Mouse (Mus musculus): ENCODE data around the gene Lyl1. TPM values are rescaled to one million over a fixed set of nuclear protein-coding genes. Genes with fewer than 3 reads are reported as not detected.

Lyl1 gene
- polyA plus RNA-seq (2015; fragmentation: Nextera tagmentation; extraction: Ambion mirVana): 2.8 and 3.6 TPM in 2 replicates

DNA sequence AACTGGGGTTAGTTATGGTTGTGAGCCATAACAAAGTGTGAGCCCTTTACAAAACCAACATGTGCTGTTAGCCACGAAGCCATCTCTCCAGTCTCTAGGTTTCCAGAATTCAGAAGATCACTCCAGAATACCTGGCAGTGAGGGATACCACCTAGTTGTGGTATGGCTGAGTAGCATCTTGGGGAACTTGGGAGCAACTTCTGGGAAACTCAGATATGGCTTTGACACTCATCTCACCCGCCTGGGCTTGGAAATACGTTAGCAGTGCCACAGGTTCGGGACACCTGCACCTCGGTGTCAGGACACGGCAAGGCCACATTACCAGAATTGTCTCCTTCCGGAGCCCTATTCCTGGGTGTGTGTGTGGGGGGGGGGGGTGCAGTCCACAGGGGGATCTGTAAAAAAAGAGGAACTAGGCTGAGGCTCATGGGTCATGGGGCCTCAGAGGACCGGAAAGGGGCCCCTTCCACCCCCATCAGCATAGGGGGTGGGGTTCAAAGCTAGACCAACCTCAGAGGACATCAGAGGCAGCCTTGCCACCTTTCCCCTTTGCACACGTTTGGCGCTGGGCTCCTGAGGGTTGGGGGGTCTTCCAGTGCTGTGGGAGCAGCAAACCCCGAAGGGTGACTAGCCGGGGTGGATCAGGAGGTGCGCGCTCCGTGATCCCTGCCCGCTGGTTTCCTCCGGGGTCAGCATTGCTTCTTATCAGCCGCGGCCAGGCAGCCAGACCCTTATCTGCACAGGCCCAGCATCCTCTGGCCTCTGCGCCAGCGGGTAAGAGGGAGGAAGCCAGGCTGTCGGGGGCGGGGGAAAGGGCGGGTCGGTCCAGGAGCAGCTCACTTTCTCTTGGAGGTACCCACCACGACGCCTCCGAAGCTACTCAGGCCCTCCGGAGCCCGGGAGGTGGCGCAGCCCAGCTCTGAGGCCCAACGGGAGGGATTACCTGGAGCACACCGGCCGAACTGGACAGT lies at the start of gene Lyl1:
Gene Lyl1, plus strand, starts transcription at position 517 of the 971 bp plus-strand sequence.
- H3K27me3 ChIP-seq: peaks cover 60% of the 10 kb centered on the region
- peak within 1 kb of the TSS; percentile 53 for H3K27ac ChIP-seq (replicated peaks)
- 12% methylated on average over 34 of the region's 34 CpGs for WGBS
- peak within 1 kb of the TSS; percentile 14 for H3K4me3 ChIP-seq
- H3K4me2 ChIP-seq: peak within 1 kb of the TSS; percentile 53
- H3K36me3 ChIP-seq: peaks cover 38% of the 10 kb centered on the region
- peaks cover 28% of the 10 kb centered on the region for H3K4me1 ChIP-seq (replicated peaks)
- ATAC-seq (ENCODE audit: low read depth): no peak
- peak within 1 kb of the TSS; percentile 38 for H3K9ac ChIP-seq
- H3K9me3 ChIP-seq: no peaks in the 10 kb centered on the region

DNA sequence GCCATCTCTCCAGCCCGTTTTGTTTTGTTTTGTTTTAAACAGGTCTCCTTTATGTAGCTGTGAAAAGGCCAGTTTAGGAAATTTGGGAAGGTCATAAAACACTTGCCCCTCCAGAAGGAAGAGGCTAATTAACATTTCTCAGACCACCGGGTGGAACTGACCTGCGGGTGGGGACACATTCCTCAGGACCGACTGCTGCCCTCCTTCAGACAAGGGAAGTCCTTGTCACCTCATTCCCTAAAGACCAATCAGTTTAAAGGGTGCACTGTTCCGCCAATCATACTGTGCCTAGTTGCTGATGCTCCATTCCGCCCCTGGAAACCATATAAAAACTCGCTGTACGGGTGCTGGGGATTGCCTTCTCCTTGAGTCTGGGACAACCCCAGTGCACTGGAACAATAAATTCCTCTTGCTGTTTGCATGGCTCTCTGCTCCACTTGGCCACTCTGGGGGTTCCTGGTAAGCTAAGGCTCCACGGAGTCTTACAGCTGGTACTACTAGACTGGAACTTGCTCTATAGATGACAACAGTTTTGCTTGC lies 48.1 kb upstream of the Lyl1 start:
- peak overlapping the region; percentile 40; the same call in 1 of the 2 replicates for H3K27ac ChIP-seq (replicated peaks)
- H3K36me3 ChIP-seq: no peaks in the 10 kb centered on the region
- H3K9me3 ChIP-seq: no peaks in the 10 kb centered on the region
- no peak overlapping the region for H3K4me3 ChIP-seq
- H3K4me2 ChIP-seq: 0 out of 2 replicates have a peak overlapping the region, but pooled peaks have one; percentile 9
- WGBS: 36% methylated on average over 9 of the region's 9 CpGs
- H3K9ac ChIP-seq: no peak overlapping the region
- no peaks in the 10 kb centered on the region for H3K27me3 ChIP-seq
- H3K4me1 ChIP-seq (replicated peaks): peaks cover 57% of the 10 kb centered on the region
- no peak for ATAC-seq (ENCODE audit: low read depth)

DNA sequence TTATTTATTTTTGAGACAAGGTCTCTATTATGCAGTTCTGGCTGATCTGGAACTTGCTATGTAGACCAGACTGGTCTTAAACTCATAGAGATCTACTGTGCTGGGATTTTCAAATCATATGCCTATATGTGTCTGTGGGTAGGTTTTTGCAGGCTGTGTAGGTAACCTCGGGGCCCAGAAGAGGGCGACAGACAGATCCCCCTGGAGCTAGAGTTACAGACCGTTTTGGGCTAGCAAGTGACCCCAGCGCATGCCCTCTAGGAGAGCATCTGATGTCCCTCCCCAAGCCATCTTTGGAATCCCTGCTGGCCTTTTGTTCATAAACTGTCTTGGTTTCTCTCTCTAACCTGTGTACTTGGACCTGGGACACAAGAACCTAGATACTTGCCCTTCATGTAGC lies 46.7 kb upstream of the Lyl1 start:
- H3K27me3 ChIP-seq: no peaks in the 10 kb centered on the region
- no peak overlapping the region for H3K9ac ChIP-seq
- peaks cover 67% of the 10 kb centered on the region for H3K4me1 ChIP-seq (replicated peaks)
- H3K4me2 ChIP-seq: no peak overlapping the region
- H3K9me3 ChIP-seq: no peaks in the 10 kb centered on the region
- peak overlapping the region; percentile 87 for H3K27ac ChIP-seq (replicated peaks)
- no peaks in the 10 kb centered on the region for H3K36me3 ChIP-seq
- 49% methylated on average over 4 of the region's 4 CpGs for WGBS
- no peak for ATAC-seq (ENCODE audit: low read depth)
- no peak overlapping the region for H3K4me3 ChIP-seq

DNA sequence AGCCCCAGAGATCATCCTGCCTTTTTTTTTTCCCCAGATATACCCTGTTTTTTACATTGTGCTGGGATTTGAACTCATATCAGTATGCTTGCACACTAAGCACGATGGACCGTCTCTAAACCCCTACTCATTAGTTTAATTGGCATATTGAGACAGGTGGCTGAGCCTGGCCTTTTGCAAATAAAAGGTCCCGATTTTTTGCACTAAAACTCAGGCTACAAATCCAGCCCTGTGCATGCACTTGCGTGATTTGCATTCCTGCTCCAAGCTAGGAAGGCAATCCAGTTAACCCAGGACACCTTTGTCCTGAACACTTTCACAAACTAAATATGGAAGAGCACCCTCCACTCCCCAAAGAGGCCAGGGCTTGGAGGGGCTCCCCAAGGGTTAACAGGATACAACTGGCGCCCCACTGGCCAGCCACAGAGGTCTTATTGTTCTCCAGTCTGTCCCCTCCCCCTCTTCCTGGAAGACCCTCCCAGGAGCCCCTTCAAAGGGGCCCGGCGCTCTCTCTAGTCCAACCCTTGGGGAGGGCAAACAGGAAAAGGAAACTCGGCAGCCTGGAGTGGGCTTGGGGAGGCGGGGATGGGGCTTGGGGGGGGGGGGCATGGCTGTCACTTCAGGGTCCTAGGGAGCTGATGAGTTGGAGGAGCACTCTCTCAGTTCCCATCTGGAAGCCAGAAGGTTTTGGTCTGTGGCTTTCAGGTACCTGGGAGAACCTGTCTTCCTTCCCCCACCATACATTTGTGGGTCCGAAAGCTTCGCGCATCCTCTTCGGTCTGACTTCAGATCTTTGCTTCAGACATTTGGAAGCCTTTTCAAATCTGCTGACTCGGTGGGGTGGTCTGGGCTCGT lies 45.7 kb upstream of the Lyl1 start:
- Histone ChIP-seq H3K9me3 (no peaks in the 10 kb centered on the region), H3K9ac (peak overlapping the region; percentile 67), H3K27ac (replicated peaks) (peak overlapping the region; percentile 87), H3K27me3 (no peaks in the 10 kb centered on the region), H3K4me2 (peak overlapping the region; percentile 56), H3K36me3 (no peaks in the 10 kb centered on the region), H3K4me3 (peak overlapping the region; percentile 34), H3K4me1 (replicated peaks) (peaks cover 71% of the 10 kb centered on the region)
- ATAC-seq (ENCODE audit: low read depth): peak; percentile 82
- WGBS: 1% methylated on average over 15 of the region's 15 CpGs

DNA sequence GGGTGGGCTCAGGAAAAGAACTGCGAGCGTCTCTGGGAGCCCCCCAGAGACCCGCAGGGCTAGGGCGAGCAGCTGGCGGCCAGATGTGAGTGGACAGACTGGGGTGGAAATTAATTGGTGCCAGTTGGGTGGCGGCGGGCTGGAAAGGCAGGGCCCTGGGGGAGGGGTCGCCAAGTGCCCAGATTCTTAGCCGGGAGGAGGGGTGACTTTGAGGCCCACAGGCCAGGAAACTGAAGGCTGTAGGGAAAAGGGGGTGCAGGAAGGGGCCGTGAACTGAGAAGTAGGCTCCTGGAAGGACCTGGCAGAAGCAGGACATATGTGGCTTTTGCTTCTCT lies 45.1 kb upstream of the Lyl1 start:
- peaks cover 71% of the 10 kb centered on the region for H3K4me1 ChIP-seq (replicated peaks)
- peak overlapping the region; percentile 67 for H3K9ac ChIP-seq
- H3K27me3 ChIP-seq: no peaks in the 10 kb centered on the region
- peak; percentile 34; the same call in 1 of the 2 replicates for ATAC-seq (ENCODE audit: low read depth)
- peak overlapping the region; percentile 34 for H3K4me3 ChIP-seq
- peak overlapping the region; percentile 56 for H3K4me2 ChIP-seq
- no peaks in the 10 kb centered on the region for H3K36me3 ChIP-seq
- H3K27ac ChIP-seq (replicated peaks): peak overlapping the region; percentile 87
- 3% methylated on average over 10 of the region's 10 CpGs for WGBS
- no peaks in the 10 kb centered on the region for H3K9me3 ChIP-seq

DNA sequence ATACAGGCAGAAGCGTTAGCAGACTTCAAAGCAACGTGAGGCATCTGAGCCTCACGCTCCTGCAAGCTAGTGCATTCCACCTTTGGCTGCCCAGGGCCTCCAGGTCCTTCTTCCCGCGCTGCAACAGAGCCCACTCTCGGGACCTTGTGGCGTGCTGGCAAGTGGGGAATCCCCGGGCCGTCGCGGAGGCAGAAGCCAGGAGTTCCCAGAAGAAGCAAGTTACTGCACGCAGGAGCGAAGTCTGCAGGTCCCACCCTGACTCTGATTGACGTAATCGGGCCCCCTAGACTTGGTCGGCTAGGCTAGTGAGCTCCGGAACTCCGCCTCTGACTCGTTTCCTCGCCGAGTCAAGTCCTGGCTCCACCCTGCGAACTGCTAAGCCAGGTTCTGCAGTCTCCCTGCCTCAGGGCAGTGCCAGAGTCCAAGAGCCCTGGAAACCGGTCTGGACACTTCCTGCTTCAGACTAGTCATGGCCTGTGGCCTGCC lies 44.6 kb upstream of the Lyl1 start:
- under 1% methylated on average over 23 of the region's 23 CpGs for WGBS
- no peaks in the 10 kb centered on the region for H3K9me3 ChIP-seq
- peak overlapping the region; percentile 67 for H3K9ac ChIP-seq
- H3K27me3 ChIP-seq: no peaks in the 10 kb centered on the region
- peak overlapping the region; percentile 56 for H3K4me2 ChIP-seq
- peaks cover 74% of the 10 kb centered on the region for H3K4me1 ChIP-seq (replicated peaks)
- peak overlapping the region; percentile 87 for H3K27ac ChIP-seq (replicated peaks)
- no peak for ATAC-seq (ENCODE audit: low read depth)
- H3K4me3 ChIP-seq: peak overlapping the region; percentile 34
- H3K36me3 ChIP-seq: no peaks in the 10 kb centered on the region

GRCm38 (mm10) chr8:84657203-84657602 lies 44.1 kb upstream of the Lyl1 start:
- Histone ChIP-seq H3K9me3 (no peaks in the 10 kb centered on the region), H3K27me3 (no peaks in the 10 kb centered on the region), H3K4me3 (peak overlapping the region; percentile 34), H3K27ac (replicated peaks) (peak overlapping the region; percentile 87), H3K4me2 (peak overlapping the region; percentile 56), H3K4me1 (replicated peaks) (peaks cover 80% of the 10 kb centered on the region), H3K36me3 (no peaks in the 10 kb centered on the region), H3K9ac (peak overlapping the region; percentile 67)
- no peak for ATAC-seq (ENCODE audit: low read depth)

DNA sequence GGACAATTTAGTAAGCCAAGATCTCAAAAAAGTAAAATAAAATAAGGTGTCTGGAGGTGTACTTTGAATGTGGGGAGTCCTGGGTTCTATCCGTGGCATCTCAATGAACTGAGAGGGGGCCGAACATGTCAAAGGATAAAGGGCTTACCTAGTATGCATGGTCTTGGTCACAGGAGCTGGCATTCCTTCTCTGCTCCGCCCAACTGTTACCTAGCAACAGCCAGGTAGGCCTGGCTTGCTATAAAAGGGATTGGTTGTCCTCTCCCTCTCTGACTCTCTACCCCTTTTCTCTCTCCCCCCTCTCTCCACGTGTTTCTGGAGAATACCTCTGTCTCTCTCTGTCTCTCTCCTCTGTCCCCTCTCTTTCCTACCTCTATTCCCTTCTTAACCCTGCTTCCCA lies 43.6 kb upstream of the Lyl1 start:
- no peaks in the 10 kb centered on the region for H3K27me3 ChIP-seq
- H3K4me2 ChIP-seq: no peak overlapping the region
- H3K27ac ChIP-seq (replicated peaks): peak overlapping the region; percentile 87; the same call in 1 of the 2 replicates
- 55% methylated on average over 4 of the region's 4 CpGs for WGBS
- H3K9me3 ChIP-seq: no peaks in the 10 kb centered on the region
- H3K4me1 ChIP-seq (replicated peaks): peaks cover 80% of the 10 kb centered on the region
- H3K4me3 ChIP-seq: no peak overlapping the region
- H3K36me3 ChIP-seq: no peaks in the 10 kb centered on the region
- ATAC-seq (ENCODE audit: low read depth): no peak
- no peak overlapping the region for H3K9ac ChIP-seq

DNA sequence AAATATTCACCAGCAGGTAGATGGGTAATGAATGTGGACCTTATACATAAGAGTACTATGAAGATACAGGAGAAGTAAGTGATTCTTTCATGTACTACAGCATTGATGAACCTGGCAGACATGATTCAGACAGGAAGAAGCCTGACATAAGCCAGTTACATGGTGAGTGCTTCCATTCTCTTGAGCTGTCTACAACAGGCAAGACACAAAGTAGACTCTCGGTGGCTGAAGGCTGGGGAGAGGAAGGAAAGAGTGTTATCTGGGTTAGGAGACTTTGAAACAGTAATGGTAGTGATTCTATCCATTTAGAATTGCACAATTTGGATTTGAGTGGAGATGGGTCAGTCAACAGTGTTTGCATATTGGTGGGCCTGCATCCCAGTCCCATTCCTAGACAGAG lies 42.3 kb upstream of the Lyl1 start:
- H3K4me1 ChIP-seq (replicated peaks): peaks cover 80% of the 10 kb centered on the region
- no peak overlapping the region for H3K4me3 ChIP-seq
- ATAC-seq (ENCODE audit: low read depth): no peak
- WGBS: 81% methylated on average over 1 of the region's 1 CpGs
- H3K27me3 ChIP-seq: no peaks in the 10 kb centered on the region
- H3K27ac ChIP-seq (replicated peaks): 0 out of 2 replicates have a peak overlapping the region, but pooled peaks have one; percentile 94
- no peak overlapping the region for H3K9ac ChIP-seq
- H3K9me3 ChIP-seq: no peaks in the 10 kb centered on the region
- no peaks in the 10 kb centered on the region for H3K36me3 ChIP-seq
- H3K4me2 ChIP-seq: peak overlapping the region; percentile 87; the same call in 1 of the 2 replicates

- WGBS: 3% methylated on average over 33 of the region's 33 CpGs
- peaks cover 74% of the 10 kb centered on the region for H3K4me1 ChIP-seq (replicated peaks)
Measured at GRCm38 (mm10) chr8:84659936-84660818, 41.1 kb upstream of the Lyl1 start.

More at GRCm38 (mm10) chr8:84659936-84660818, 41.1 kb upstream of the Lyl1 start:
- peak overlapping the region; percentile 84 for H3K9ac ChIP-seq
- H3K27me3 ChIP-seq: no peaks in the 10 kb centered on the region
- H3K4me3 ChIP-seq: peak overlapping the region; percentile 82
- peak overlapping the region; percentile 94 for H3K27ac ChIP-seq (replicated peaks)
- no peak for ATAC-seq (ENCODE audit: low read depth)
- no peaks in the 10 kb centered on the region for H3K36me3 ChIP-seq
- peak overlapping the region; percentile 87 for H3K4me2 ChIP-seq
- H3K9me3 ChIP-seq: no peaks in the 10 kb centered on the region
